Mouse (Mus musculus) embryonic fibroblast, embryonic 13.5 days (primary cell): Measurements from ENCODE around the gene Otulinl. TPM values are rescaled to one million over a fixed set of nuclear protein-coding genes. Genes with fewer than 3 reads are reported as not detected.

Source experiments
- H3K27ac ChIP-seq: 2 replicates; pipeline ENCODE4 v1.5.1; 2012; ENCODE audit warnings: low read length, control low read depth, inconsistent platforms; ENCODE audit not compliant: insufficient read depth
- H3K4me1 ChIP-seq: 2 replicates; pipeline ENCODE4 v1.6.1; 2011; ENCODE audit warnings: low read length; ENCODE audit not compliant: control insufficient read depth, insufficient read depth
- H3K4me3 ChIP-seq: 2 replicates; pipeline ENCODE4 v1.5.1; 2011; ENCODE audit warnings: mild to moderate bottlenecking, control low read depth, low read length; ENCODE audit not compliant: insufficient read depth
- CTCF ChIP-seq: IDR thresholded peaks from 2 replicates; pipeline ENCODE4 v1.5.1; 2011; ENCODE audit warnings: mild to moderate bottlenecking, control low read depth, low read length, moderate library complexity, borderline replicate concordance; ENCODE audit not compliant: insufficient read depth
- POLR2A ChIP-seq: IDR thresholded peaks from 2 replicates; pipeline ENCODE4 v1.6.1; 2011; ENCODE audit warnings: low read depth, mild to moderate bottlenecking, control low read depth, low read length, moderate library complexity
- polyA plus RNA-seq: library from polyadenylated mRNA; stranded (reverse); fragments of >200 nt; gene quantifications from 2 replicates; pipeline ENCODE4 v1.2.4, GENCODE M21; 2011; ENCODE audit warnings: low read depth; ENCODE audit not compliant: missing spikeins, insufficient read length

Gene Otulinl
- polyA plus RNA-seq, 1 experiment, result 15.6 TPM

- no peak overlapping the region for H3K4me3 ChIP-seq
- no peak for TF ChIP-seq POLR2A
- no peak for TF ChIP-seq CTCF
- H3K27ac ChIP-seq, result no peak overlapping the region
- H3K4me1 ChIP-seq, result no peaks in the 10 kb centered on the region
Observed at GRCm38 (mm10) chr15:27670708-27671107, 10.7 kb downstream of the Otulinl start.

GRCm38 (mm10) chr15:27669931-27670411, 11.4 kb downstream of the Otulinl start:
- Histone ChIP-seq H3K4me1 (no peaks in the 10 kb centered on the region), H3K27ac (no peak overlapping the region)
- TF ChIP-seq CTCF (no peak), POLR2A (no peak)

GRCm38 (mm10) chr15:27669276-27669675, 12.1 kb downstream of the Otulinl start:
- Histone ChIP-seq H3K4me1 (no peaks in the 10 kb centered on the region), H3K4me3 (no peak overlapping the region), H3K27ac (no peak overlapping the region)
- no peak for TF ChIP-seq CTCF
- no peak for TF ChIP-seq POLR2A

More at GRCm38 (mm10) chr15:27669931-27670411, 11.4 kb downstream of the Otulinl start:
- H3K4me3 ChIP-seq, result no peak overlapping the region

- no peaks in the 10 kb centered on the region for H3K4me1 ChIP-seq
- no peak overlapping the region for H3K27ac ChIP-seq
- TF ChIP-seq CTCF (no peak), POLR2A (no peak)
- H3K4me3 ChIP-seq, result no peak overlapping the region
Observed at GRCm38 (mm10) chr15:27668557-27668956, 12.8 kb downstream of the Otulinl start.

DNA sequence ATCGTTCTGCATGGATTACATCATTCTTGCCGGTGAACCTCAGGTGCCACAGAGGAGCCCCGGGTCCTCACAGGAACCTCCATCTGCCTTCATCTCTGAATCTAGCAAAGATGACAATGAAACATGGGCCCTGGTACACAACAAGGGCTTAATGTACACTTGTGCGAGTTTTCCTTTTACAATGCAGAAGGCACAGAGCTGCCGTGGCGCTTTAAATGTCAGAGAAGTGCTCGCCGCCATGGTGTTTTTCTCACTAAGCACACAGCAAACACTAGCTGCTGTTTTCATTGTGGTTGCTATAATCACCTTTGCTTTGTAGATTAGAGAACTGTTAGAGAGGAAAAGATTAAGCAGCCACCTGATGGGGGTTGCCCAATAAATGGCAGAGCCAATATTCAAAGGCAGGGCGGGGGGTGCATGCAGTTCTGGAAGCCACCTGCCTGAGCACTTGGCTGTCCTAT, 13.3 kb downstream of the Otulinl start:
- Histone ChIP-seq H3K4me1 (no peaks in the 10 kb centered on the region), H3K27ac (no peak overlapping the region), H3K4me3 (no peak overlapping the region)
- TF ChIP-seq POLR2A (no peak), CTCF (no peak)

DNA sequence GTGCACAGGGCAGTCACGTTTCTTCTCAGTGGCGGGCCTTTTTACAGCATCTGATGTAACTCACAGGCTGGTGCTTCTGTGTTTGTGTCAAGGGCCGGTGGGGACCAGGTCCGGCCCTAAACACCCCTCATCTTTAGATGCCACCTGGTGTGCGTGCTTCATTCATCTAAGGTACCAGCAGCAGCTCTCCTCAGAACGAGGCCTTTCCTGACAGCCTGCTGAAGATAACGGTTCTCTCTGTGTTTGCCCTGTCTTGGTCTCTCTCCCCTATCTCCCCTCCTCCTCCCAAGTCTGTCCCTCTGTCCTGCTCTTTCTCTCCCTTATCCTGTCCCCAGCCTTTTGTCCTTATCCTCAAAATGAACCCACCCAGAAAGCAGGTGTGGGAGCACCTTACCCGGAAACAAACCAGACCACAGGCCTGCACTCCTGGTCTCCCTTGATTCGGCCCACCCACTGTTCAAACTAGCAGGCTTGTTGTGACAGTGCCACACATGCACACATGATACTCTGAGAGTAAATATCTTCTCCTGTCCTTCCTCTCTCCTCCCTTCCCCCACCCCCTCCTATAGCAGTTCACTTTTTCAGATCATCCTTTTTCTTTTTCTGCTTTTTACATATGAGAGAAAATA, 14.4 kb downstream of the Otulinl start:
- H3K4me3 ChIP-seq, result no peak overlapping the region
- no peak for TF ChIP-seq CTCF
- TF ChIP-seq POLR2A, result no peak
- peaks cover 2% of the 10 kb centered on the region; the same call in 1 of the 2 replicates for H3K4me1 ChIP-seq
- H3K27ac ChIP-seq, result no peak overlapping the region

DNA sequence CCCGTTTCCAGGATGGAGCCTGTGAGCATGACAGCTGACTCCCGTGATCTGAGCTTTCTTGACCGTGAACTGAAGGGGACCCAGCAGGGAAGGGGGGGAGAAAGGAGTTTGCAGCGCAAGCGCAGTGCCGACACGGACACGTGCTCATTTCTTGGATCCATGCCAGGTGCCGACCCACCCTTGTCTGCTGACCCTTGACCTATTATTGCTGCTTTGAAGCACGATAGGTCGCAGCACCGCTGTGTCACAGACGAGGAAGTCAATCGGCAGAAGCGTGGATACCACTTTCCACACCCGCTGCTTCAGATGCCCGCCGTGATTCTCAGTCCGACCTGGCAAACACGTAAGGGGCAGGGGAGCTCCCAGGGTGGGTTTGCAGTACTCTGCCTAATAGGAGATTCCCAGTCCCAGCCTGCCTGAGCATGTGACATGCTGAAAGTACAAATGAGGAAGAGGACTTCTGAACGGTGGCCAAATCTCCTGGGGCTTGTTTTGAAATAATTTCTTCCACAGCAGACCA, 15.9 kb downstream of the Otulinl start:
- TF ChIP-seq POLR2A (no peak), CTCF (no peak)
- no peak overlapping the region for H3K4me3 ChIP-seq
- no peak overlapping the region for H3K27ac ChIP-seq
- peaks cover 2% of the 10 kb centered on the region; the same call in 1 of the 2 replicates for H3K4me1 ChIP-seq

DNA sequence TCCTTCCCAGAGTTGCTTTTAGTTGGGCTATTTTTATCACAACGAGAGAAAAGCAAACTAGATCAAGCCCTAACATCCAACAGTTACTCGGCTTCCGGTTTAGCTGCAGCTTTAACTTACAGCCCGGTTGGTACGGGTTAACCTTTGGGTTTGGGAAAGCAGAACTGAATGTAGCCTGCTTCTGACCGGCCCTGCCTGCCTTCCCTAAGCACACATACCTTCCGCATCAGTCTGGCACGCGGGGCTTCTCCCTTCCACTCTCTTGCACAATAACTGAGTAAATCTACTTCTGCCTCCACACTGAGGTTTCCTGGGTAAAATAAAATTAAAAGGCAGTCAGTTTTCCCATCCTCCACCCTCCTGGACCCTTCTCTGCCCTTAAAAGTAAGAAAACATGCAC, 17.3 kb downstream of the Otulinl start:
- Histone ChIP-seq H3K27ac (no peak overlapping the region), H3K4me3 (no peak overlapping the region), H3K4me1 (peaks cover 2% of the 10 kb centered on the region; the same call in 1 of the 2 replicates)
- no peak for TF ChIP-seq CTCF
- TF ChIP-seq POLR2A, result no peak

GRCm38 (mm10) chr15:27662699-27663098, 18.7 kb downstream of the Otulinl start:
- TF ChIP-seq CTCF, result no peak
- TF ChIP-seq POLR2A, result no peak
- Histone ChIP-seq H3K4me1 (peaks cover 2% of the 10 kb centered on the region; the same call in 1 of the 2 replicates), H3K27ac (no peak overlapping the region), H3K4me3 (no peak overlapping the region)

GRCm38 (mm10) chr15:27661696-27662095, 19.7 kb downstream of the Otulinl start:
- H3K4me1 ChIP-seq, result peaks cover 2% of the 10 kb centered on the region; the same call in 1 of the 2 replicates
- no peak for TF ChIP-seq POLR2A
- TF ChIP-seq CTCF, result no peak
- no peak overlapping the region for H3K27ac ChIP-seq
- no peak overlapping the region for H3K4me3 ChIP-seq
